Mouse (Mus musculus): ENCODE measurements at regions not wholly inside any gene's neighbourhood (a gene's known extent, or its start where the extent isn't known, plus 50 kb on each side); places are given as distances from the start of the nearest gene placed in this dataset.

DNA sequence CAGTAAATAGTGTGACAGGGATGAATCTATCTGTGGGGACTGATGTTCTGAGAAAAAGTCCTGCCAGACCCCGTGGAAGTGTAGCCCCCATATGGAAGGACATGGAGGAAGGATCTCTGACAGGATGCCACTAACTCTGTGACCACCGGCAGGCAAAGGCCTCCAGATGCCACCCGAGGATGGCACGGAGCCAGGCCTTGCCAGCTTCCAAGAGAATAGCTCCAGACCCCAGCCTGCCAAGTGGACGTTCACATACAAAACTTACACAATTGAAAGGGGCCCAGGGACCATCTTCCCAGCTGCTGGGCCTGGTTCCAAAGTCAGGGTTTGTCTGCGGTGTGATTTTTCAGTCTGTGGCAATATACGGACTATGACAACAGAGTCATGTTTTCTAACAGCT, 161.1 kb downstream of the Cbln1 start:
- TF ChIP-seq POLR2A (IDR thresholded peaks at IDR 0.05; ENCODE audit: control insufficient read depth, low read depth, low read length): no peak
- TF ChIP-seq CTCF (IDR thresholded peaks at IDR 0.05; ENCODE audit: control insufficient read depth, insufficient read depth, insufficient replicate concordance, low read depth, low read length): no peak
- no peak overlapping the region for H3K27ac ChIP-seq (ENCODE audit: control insufficient read depth, insufficient read depth, low read depth, low read length)

DNA sequence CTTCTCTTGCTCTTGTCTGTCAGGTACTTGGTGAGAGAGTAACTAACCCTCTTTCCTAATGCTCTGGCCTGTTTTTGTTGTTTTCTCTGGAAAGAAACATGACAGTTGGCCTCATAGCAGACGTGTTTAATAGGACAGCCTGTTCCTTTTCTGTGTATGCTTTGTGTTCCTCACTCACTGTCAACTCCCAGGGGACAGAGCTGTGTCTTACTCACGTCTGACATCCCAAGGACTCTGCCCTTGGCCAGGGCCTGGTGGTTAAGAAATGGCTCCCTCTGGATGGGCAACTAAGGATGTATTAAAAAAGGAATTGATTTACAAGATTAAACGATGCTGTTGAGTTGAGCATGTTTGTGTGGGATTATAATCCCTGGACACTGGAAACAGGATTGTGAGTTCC, 164.1 kb downstream of the Cbln1 start:
- TF ChIP-seq CTCF (IDR thresholded peaks at IDR 0.05; ENCODE audit: control insufficient read depth, insufficient read depth, insufficient replicate concordance, low read depth, low read length) (no peak), POLR2A (IDR thresholded peaks at IDR 0.05; ENCODE audit: control insufficient read depth, low read depth, low read length) (no peak)
- no peaks in the 10 kb centered on the region for H3K4me1 ChIP-seq (ENCODE audit: control insufficient read depth, insufficient read depth, low read length)

More for the DNA sequence above, 161.1 kb downstream of the Cbln1 start:
- Histone ChIP-seq H3K4me3 (ENCODE audit: control insufficient read depth, low read depth, low read length) (no peak overlapping the region), H3K36me3 (ENCODE audit: control insufficient read depth, insufficient read depth, low read length) (no peaks in the 10 kb centered on the region), H3K4me1 (ENCODE audit: control insufficient read depth, insufficient read depth, low read length) (no peaks in the 10 kb centered on the region), H3K27me3 (ENCODE audit: control insufficient read depth, insufficient read depth, low read length) (no peaks in the 10 kb centered on the region)

DNA sequence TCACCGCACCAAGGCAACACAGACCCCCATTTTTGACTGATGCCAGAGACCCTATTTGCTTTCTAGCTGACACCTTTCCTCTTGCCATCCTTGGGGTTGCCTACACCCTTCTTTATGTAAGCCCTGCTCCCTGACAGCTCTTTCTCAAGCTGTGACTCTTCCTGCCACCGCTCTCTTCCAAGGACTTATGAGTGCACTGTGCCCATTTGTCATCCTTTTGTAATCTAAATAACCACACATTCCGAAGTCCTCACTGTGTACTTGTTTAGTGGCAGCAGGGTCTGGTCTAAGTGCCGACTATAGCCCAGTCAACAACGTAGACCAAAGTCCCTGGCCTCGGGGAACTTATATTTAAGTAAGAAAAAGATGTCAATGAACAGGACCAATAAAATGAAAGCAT, 167.4 kb downstream of the Cbln1 start:
- no peaks in the 10 kb centered on the region for H3K27me3 ChIP-seq (ENCODE audit: control insufficient read depth, insufficient read depth, low read length)
- H3K4me3 ChIP-seq (ENCODE audit: control insufficient read depth, low read depth, low read length): no peak overlapping the region
- H3K36me3 ChIP-seq (ENCODE audit: control insufficient read depth, insufficient read depth, low read length): no peaks in the 10 kb centered on the region
- TF ChIP-seq CTCF (IDR thresholded peaks at IDR 0.05; ENCODE audit: control insufficient read depth, insufficient read depth, insufficient replicate concordance, low read depth, low read length) (no peak), POLR2A (IDR thresholded peaks at IDR 0.05; ENCODE audit: control insufficient read depth, low read depth, low read length) (no peak)
- no peak overlapping the region for H3K27ac ChIP-seq (ENCODE audit: control insufficient read depth, insufficient read depth, low read depth, low read length)
- no peaks in the 10 kb centered on the region for H3K4me1 ChIP-seq (ENCODE audit: control insufficient read depth, insufficient read depth, low read length)

More for the DNA sequence above, 164.1 kb downstream of the Cbln1 start:
- Histone ChIP-seq H3K27me3 (ENCODE audit: control insufficient read depth, insufficient read depth, low read length) (no peaks in the 10 kb centered on the region), H3K27ac (ENCODE audit: control insufficient read depth, insufficient read depth, low read depth, low read length) (no peak overlapping the region), H3K36me3 (ENCODE audit: control insufficient read depth, insufficient read depth, low read length) (no peaks in the 10 kb centered on the region), H3K4me3 (ENCODE audit: control insufficient read depth, low read depth, low read length) (no peak overlapping the region)

DNA sequence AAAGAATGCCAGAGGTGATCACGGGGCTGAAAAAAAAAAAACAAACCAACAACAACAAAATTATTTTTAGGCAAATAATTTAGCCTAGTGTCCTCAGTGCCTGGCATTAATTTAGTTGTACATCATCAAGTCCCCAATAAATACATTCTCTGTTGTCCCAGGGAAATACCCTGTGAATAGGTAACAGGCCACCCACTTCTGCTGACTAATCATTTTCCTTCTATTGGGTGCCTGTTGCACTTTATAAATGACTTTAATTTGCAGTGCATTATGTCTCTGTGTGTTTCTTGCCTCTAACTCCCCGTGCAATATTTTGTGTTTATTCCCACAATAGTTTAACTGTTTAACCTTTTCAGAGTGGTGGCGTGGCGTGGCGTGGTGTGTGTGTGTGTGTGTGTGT, 168.9 kb downstream of the Cbln1 start:
- no peaks in the 10 kb centered on the region for H3K36me3 ChIP-seq (ENCODE audit: control insufficient read depth, insufficient read depth, low read length)
- H3K27ac ChIP-seq (ENCODE audit: control insufficient read depth, insufficient read depth, low read depth, low read length): no peak overlapping the region
- TF ChIP-seq CTCF (IDR thresholded peaks at IDR 0.05; ENCODE audit: control insufficient read depth, insufficient read depth, insufficient replicate concordance, low read depth, low read length): no peak
- no peak for TF ChIP-seq POLR2A (IDR thresholded peaks at IDR 0.05; ENCODE audit: control insufficient read depth, low read depth, low read length)
- no peak overlapping the region for H3K4me3 ChIP-seq (ENCODE audit: control insufficient read depth, low read depth, low read length)
- no peaks in the 10 kb centered on the region for H3K27me3 ChIP-seq (ENCODE audit: control insufficient read depth, insufficient read depth, low read length)
- no peaks in the 10 kb centered on the region for H3K4me1 ChIP-seq (ENCODE audit: control insufficient read depth, insufficient read depth, low read length)

DNA sequence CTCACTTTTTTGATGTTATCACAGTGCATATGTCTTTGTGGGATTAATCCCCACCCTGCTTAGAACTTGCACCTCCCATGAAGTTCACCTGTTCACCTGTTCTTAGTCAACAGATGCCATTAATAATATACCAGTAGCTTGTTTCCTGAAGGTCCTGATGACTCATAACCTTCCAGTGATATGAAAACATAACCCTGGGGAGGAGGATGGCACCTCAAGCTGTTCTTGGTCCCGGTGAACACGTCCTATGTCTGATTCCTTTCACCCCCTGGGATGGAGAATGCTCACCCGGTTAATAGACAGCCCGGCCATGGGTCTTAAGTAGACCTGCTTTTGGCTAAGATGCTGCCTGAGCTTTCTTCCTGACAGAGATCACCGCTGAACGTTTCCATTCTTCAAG, 174.6 kb downstream of the Cbln1 start:
- no peak overlapping the region for H3K27ac ChIP-seq (ENCODE audit: control insufficient read depth, insufficient read depth, low read depth, low read length)
- no peaks in the 10 kb centered on the region for H3K36me3 ChIP-seq (ENCODE audit: control insufficient read depth, insufficient read depth, low read length)
- no peaks in the 10 kb centered on the region for H3K27me3 ChIP-seq (ENCODE audit: control insufficient read depth, insufficient read depth, low read length)
- TF ChIP-seq POLR2A (IDR thresholded peaks at IDR 0.05; ENCODE audit: control insufficient read depth, low read depth, low read length) (no peak), CTCF (IDR thresholded peaks at IDR 0.05; ENCODE audit: control insufficient read depth, insufficient read depth, insufficient replicate concordance, low read depth, low read length) (no peak)
- H3K4me3 ChIP-seq (ENCODE audit: control insufficient read depth, low read depth, low read length): no peak overlapping the region
- H3K4me1 ChIP-seq (ENCODE audit: control insufficient read depth, insufficient read depth, low read length): no peaks in the 10 kb centered on the region

DNA sequence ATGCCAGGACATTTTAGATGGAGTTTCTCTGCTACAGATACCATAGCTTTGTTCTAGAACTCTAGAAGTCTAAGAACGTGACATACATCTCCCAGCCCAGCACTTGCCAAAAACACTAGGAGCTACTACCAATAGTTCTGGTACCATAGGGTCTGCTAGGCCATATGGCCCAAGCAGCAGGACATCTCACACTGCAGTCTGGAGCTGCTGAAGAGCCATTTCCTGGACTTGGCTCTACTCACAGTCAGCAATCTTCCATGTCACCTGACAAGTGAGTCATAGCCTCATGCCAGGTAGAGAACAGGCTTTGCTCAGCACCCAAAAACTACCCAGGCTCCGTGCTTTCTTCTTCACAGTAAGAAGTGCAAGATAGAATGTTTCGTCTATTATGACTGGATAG, 175.1 kb downstream of the Cbln1 start:
- Histone ChIP-seq H3K36me3 (ENCODE audit: control insufficient read depth, insufficient read depth, low read length) (no peaks in the 10 kb centered on the region), H3K27ac (ENCODE audit: control insufficient read depth, insufficient read depth, low read depth, low read length) (no peak overlapping the region), H3K4me1 (ENCODE audit: control insufficient read depth, insufficient read depth, low read length) (no peaks in the 10 kb centered on the region)

DNA sequence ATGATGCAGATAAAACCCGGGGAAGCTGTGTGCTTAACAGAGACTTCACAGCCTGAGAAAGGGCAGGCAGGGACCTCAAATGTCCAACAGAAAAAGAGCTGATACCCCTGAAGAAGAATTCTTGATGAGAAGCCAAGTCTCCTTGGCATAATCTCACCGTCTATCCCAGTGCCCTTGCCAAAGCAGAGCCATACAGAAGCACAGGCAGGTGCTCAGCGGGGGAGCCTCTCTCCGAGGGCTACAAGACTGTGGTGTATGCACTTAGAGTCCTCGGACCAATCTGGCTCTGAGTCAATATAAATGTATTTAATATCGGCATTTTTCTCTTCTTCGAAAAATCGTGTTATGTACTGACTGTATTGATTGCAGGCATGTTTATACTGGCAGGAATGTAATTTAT, 186.3 kb downstream of the Cbln1 start:
- Histone ChIP-seq H3K4me3 (ENCODE audit: control insufficient read depth, low read depth, low read length) (no peak overlapping the region), H3K27me3 (ENCODE audit: control insufficient read depth, insufficient read depth, low read length) (no peaks in the 10 kb centered on the region), H3K4me1 (ENCODE audit: control insufficient read depth, insufficient read depth, low read length) (no peaks in the 10 kb centered on the region), H3K27ac (ENCODE audit: control insufficient read depth, insufficient read depth, low read depth, low read length) (no peak overlapping the region), H3K36me3 (ENCODE audit: control insufficient read depth, insufficient read depth, low read length) (no peaks in the 10 kb centered on the region)
- TF ChIP-seq POLR2A (IDR thresholded peaks at IDR 0.05; ENCODE audit: control insufficient read depth, low read depth, low read length) (no peak), CTCF (IDR thresholded peaks at IDR 0.05; ENCODE audit: control insufficient read depth, insufficient read depth, insufficient replicate concordance, low read depth, low read length) (no peak)

More for the DNA sequence above, 175.1 kb downstream of the Cbln1 start:
- Histone ChIP-seq H3K27me3 (ENCODE audit: control insufficient read depth, insufficient read depth, low read length) (no peaks in the 10 kb centered on the region), H3K4me3 (ENCODE audit: control insufficient read depth, low read depth, low read length) (no peak overlapping the region)
- no peak for TF ChIP-seq POLR2A (IDR thresholded peaks at IDR 0.05; ENCODE audit: control insufficient read depth, low read depth, low read length)
- TF ChIP-seq CTCF (IDR thresholded peaks at IDR 0.05; ENCODE audit: control insufficient read depth, insufficient read depth, insufficient replicate concordance, low read depth, low read length): no peak

DNA sequence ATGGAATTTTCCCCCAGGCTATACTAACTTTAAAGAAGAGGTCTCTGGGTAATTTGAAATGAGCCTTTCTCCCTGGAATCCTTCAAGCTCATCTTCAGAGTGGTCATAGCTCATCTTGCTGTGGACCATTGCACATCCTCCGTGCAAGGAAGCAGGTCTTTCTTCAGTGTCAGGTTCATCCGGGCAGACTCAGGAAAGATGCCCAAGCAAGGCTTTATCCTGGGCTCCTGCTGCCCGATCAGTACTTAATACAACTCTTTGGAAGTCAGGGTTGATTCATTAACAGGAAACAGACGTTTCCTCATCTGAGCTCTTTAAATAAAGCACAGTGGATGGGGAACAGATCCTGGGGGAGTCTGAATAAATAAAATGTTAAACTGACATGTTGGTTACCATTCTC, 188.1 kb downstream of the Cbln1 start:
- H3K27ac ChIP-seq (ENCODE audit: control insufficient read depth, insufficient read depth, low read depth, low read length): no peak overlapping the region

More for the DNA sequence above, 188.1 kb downstream of the Cbln1 start:
- Histone ChIP-seq H3K36me3 (ENCODE audit: control insufficient read depth, insufficient read depth, low read length) (no peaks in the 10 kb centered on the region), H3K27me3 (ENCODE audit: control insufficient read depth, insufficient read depth, low read length) (no peaks in the 10 kb centered on the region), H3K4me1 (ENCODE audit: control insufficient read depth, insufficient read depth, low read length) (no peaks in the 10 kb centered on the region), H3K4me3 (ENCODE audit: control insufficient read depth, low read depth, low read length) (no peak overlapping the region)
- TF ChIP-seq POLR2A (IDR thresholded peaks at IDR 0.05; ENCODE audit: control insufficient read depth, low read depth, low read length): no peak
- no peak for TF ChIP-seq CTCF (IDR thresholded peaks at IDR 0.05; ENCODE audit: control insufficient read depth, insufficient read depth, insufficient replicate concordance, low read depth, low read length)
